Mouse (Mus musculus) liver, embryonic 14.5 days (tissue): ENCODE data around the gene Ssrp1. TPM values are rescaled to one million over a fixed set of nuclear protein-coding genes. Genes with fewer than 3 reads are reported as not detected.
A peak's percentile ranks its signal among the peaks of the same experiment; 100 is the strongest.

Source experiments
- ATAC-seq: fragments of 200-750 bp; cut with Nextera tagmentation; 2 replicates; pipeline ENCODE4 v1.8.0; 2017; ENCODE audit warnings: moderate number of reproducible peaks, mild to moderate bottlenecking, moderate library complexity; ENCODE audit not compliant: insufficient read depth
- DNase-seq, 3 experiments: peaks; one replicate each; pipeline ENCODE4 v3.0.0-alpha.2; 2012 to 2013; ENCODE audit warnings: low read depth in 3 of 3, low spot score in 3 of 3
- H3K27ac ChIP-seq: fragments of 300-500 bp; sonication (generic); 2 replicates; pipeline ENCODE4 v1.5.1; 2014; ENCODE audit warnings: moderate library complexity, mild to moderate bottlenecking, control low read depth, inconsistent platforms
- H3K27me3 ChIP-seq: fragments of 300-500 bp; sonication (generic); 2 replicates; pipeline ENCODE4 v1.6.1; 2014; ENCODE audit warnings: mild to moderate bottlenecking, low read length, moderate library complexity; ENCODE audit not compliant: control insufficient read depth, insufficient read depth
- H3K36me3 ChIP-seq: fragments of 300-500 bp; sonication (generic); replicated peaks from 2 replicates; pipeline ENCODE4 v1.6.1; 2014; ENCODE audit warnings: low read depth; ENCODE audit not compliant: control insufficient read depth, insufficient read depth
- H3K4me1 ChIP-seq, 2 experiments: fragments of 200-500 bp in 1 of 2; fragments of 300-500 bp in 1 of 2; sonication (generic) in 1 of 2; replicated peaks; 2 replicates each; pipeline ENCODE4 v1.6.1; 2012 to 2014; ENCODE audit warnings: antibody characterized with exemption in 1 of 2, inconsistent platforms in 1 of 2, low read length in 1 of 2; ENCODE audit not compliant: control insufficient read depth in 2 of 2, insufficient read depth in 2 of 2
- H3K4me2 ChIP-seq: fragments of 300-500 bp; sonication (generic); 2 replicates; pipeline ENCODE4 v1.6.1; 2014; ENCODE audit warnings: low read depth, mild to moderate bottlenecking, control low read depth, moderate library complexity
- H3K4me3 ChIP-seq, 2 experiments: fragments of 200-500 bp in 1 of 2; fragments of 300-500 bp in 1 of 2; sonication (generic) in 1 of 2; 2 replicates each; pipeline ENCODE4 v1.5.1; 2012 to 2014; ENCODE audit warnings: low read depth in 2 of 2, low read length in 2 of 2, mild to moderate bottlenecking in 2 of 2, control low read depth in 1 of 2, inconsistent platforms in 1 of 2, moderate library complexity in 1 of 2; ENCODE audit not compliant: insufficient read depth in 1 of 2
- H3K9ac ChIP-seq: fragments of 300-500 bp; sonication (generic); replicated peaks from 2 replicates; pipeline ENCODE4 v1.6.1; 2014; ENCODE audit warnings: mild to moderate bottlenecking, control low read depth, moderate library complexity
- H3K9me3 ChIP-seq: fragments of 300-500 bp; sonication (generic); 2 replicates; pipeline ENCODE4 v1.6.1; 2016; ENCODE audit warnings: low read length, mixed read lengths; ENCODE audit not compliant: control insufficient read depth
- CTCF ChIP-seq: IDR thresholded peaks from 2 replicates; pipeline ENCODE4 v1.5.1; 2016; ENCODE audit warnings: antibody characterized with exemption, low read depth, control low read depth
- EP300 ChIP-seq: IDR thresholded peaks from 2 replicates; pipeline ENCODE4 v1.6.1; 2016; ENCODE audit warnings: antibody characterized with exemption, low read depth
- WGBS: fragments of 180-500 bp; shearing (Covaris S2); extraction: QIAGEN DNeasy Blood & Tissue Kit; methylation state at CpG from one replicate; pipeline ENCODE4 v1.1.7; 2014; ENCODE audit not compliant: insufficient replicate concordance; 5-methylcytosine and 5-hydroxymethylcytosine counted together
- polyA plus RNA-seq, 2 experiments: library from polyadenylated mRNA; depleted of rRNA in 1 of 2; stranded (reverse) in 1 of 2; unstranded in 1 of 2; fragments of >200 nt; fragmentation: Nextera tagmentation in 1 of 2; extraction: Ambion mirVana in 1 of 2; gene quantifications; 2 replicates each; pipeline versions ENCODE4 v1.2.1 to v1.2.3; 2012 to 2014

The Ssrp1 gene
- polyA plus RNA-seq, 2 experiments: 115 to 160 TPM

DNA sequence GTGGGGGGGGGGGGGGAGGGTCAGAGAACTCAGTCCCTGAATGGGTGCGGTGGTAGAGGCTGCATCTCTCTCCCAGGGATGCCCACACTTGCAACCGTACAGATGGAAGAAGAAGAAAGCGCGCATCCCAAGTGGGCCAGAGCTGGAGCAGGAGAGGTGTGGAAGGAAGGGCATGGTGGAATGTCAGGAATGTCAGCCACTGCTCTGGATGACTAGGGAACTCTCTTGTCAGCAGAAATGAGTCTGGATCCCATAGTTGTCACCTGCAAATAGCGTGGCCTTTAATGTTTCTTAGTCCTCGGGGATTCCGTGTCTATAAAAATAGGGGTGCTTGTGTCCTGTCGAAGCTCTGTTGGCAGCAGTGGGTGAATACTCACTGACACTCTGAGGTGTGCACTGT is 34.5 kb upstream of the Ssrp1 start:
- Histone ChIP-seq H3K27me3 (no peaks in the 10 kb centered on the region), H3K36me3 (no peaks in the 10 kb centered on the region), H3K9me3 (no peaks in the 10 kb centered on the region), H3K4me1 (peaks cover 19 to 21% of the 10 kb centered on the region in 2 experiments), H3K4me3 (no peak overlapping the region), H3K27ac (no peak overlapping the region), H3K9ac (no peak overlapping the region), H3K4me2 (no peak overlapping the region)
- ATAC-seq (no peak), DNase-seq (no peak)
- TF ChIP-seq EP300 (no peak), CTCF (no peak)
- 85% methylated on average over 8 of the region's 8 CpGs for WGBS

DNA sequence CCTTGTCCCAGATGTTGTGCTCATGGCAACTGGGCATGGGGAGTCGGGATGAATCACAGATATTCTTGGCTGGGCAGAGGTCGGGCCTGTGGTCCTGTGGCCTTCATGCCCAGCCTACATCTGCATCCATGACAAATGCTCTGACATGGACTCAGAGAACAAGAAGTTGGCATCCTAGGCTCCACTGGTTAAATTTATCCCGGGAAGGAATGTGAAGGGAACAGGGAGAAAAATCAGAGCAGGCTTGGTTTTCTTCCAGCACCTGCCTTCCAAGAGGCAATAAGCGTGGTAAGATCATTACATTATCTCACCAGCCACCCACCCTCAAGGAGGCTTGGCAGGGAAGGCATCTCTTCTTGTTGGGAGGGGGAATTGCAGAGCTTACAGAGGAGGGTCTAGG is 32.7 kb upstream of the Ssrp1 start:
- Histone ChIP-seq H3K4me2 (no peak overlapping the region), H3K4me1 (peaks cover 17 to 19% of the 10 kb centered on the region in 2 experiments), H3K27ac (no peak overlapping the region), H3K27me3 (no peaks in the 10 kb centered on the region), H3K9ac (no peak overlapping the region), H3K36me3 (no peaks in the 10 kb centered on the region), H3K4me3 (no peak overlapping the region), H3K9me3 (no peaks in the 10 kb centered on the region)
- no peak for ATAC-seq
- no peak for TF ChIP-seq CTCF
- TF ChIP-seq EP300: no peak
- WGBS: 58% methylated on average over 4 of the region's 4 CpGs
- no peak for DNase-seq

DNA sequence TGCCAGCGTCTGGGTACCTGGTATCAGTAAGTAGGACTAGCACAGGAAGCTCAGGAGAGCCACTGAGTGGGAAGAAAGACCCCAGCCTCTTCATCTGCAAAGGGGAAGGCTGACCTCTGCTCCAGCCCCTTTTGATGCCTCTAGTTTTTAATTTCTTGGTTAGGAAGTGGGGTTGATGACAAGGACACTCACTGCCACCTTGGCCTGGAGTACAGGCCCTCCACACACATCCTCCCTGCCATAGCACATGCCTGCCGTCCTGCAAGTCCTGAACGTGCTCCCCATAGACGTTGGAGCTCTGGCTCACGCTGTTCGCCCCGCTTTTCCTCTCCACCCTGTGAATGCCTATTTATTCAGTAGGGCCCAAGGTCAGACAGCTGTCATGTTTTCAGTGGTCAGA is 30.4 kb upstream of the Ssrp1 start:
- no peak for TF ChIP-seq EP300
- no peak for TF ChIP-seq CTCF
- no peaks in the 10 kb centered on the region for H3K36me3 ChIP-seq
- DNase-seq (no peak), ATAC-seq (no peak)
- no peak overlapping the region for H3K9ac ChIP-seq
- no peaks in the 10 kb centered on the region for H3K27me3 ChIP-seq
- no peaks in the 10 kb centered on the region for H3K9me3 ChIP-seq
- no peak overlapping the region for H3K4me2 ChIP-seq
- 77% methylated on average over 7 of the region's 7 CpGs for WGBS
- no peak overlapping the region for H3K27ac ChIP-seq
- peaks cover 22 to 24% of the 10 kb centered on the region in 2 experiments for H3K4me1 ChIP-seq
- H3K4me3 ChIP-seq: no peak overlapping the region

DNA sequence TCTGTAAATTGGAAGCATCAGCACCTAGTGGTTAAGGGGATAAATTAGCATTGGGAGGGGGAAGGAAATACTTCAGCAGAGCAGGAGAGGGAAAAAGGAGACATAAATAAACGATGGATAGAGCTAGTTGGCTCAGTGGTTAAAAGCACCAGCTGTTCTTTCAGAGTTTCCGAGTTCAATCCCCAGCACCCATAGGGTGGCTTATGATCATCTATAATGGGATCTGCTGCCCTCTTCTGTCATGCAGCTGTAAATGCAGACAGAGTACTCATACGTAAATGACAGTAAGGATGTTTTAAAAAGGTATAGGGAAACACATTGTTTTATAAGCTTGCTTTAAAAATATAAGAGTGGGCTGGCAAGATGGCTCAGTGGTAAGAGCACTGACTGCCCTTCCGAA is 29.3 kb upstream of the Ssrp1 start:
- ATAC-seq (no peak), DNase-seq (peak; percentile 37 to 43 (median 41))
- WGBS: 18% methylated on average over 4 of the region's 4 CpGs

DNA sequence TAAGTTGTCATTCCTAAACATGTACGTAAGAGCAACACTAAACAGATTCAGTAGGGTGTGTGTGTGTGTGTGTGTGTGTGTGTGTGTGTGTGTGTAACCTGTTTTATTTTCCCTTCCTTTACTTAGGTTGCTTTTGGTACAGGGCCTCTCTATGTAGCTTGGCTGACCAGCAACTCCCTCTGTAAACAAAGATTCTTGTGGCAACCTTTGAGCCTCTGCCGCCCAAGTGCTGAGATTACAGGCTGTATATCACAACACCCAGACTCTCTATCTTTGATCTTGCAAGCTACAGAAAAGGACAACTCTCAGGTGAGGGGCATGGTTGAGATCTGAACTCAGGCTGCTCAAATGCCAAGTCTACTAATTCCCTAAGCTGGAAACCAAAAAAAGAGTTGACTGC is 27.8 kb upstream of the Ssrp1 start:
- H3K27ac ChIP-seq: peak overlapping the region; percentile 16; the same call in 1 of the 2 replicates
- H3K36me3 ChIP-seq: no peaks in the 10 kb centered on the region
- H3K9me3 ChIP-seq: no peaks in the 10 kb centered on the region
- H3K4me3 ChIP-seq: no peak overlapping the region
- no peak overlapping the region for H3K9ac ChIP-seq
- no peaks in the 10 kb centered on the region for H3K27me3 ChIP-seq
- peaks cover 46 to 47% of the 10 kb centered on the region in 2 experiments for H3K4me1 ChIP-seq
- no peak for DNase-seq
- no peak for TF ChIP-seq CTCF
- TF ChIP-seq EP300: no peak
- no peak overlapping the region for H3K4me2 ChIP-seq
- no peak for ATAC-seq
- 63% methylated on average over 2 of the region's 2 CpGs for WGBS

More for the DNA sequence above, 29.3 kb upstream of the Ssrp1 start:
- Histone ChIP-seq H3K4me2 (no peak overlapping the region), H3K27me3 (no peaks in the 10 kb centered on the region), H3K9ac (no peak overlapping the region), H3K9me3 (no peaks in the 10 kb centered on the region), H3K27ac (no peak overlapping the region), H3K36me3 (no peaks in the 10 kb centered on the region), H3K4me3 (no peak overlapping the region), H3K4me1 (peaks cover 31 to 34% of the 10 kb centered on the region in 2 experiments)
- TF ChIP-seq CTCF (peak; percentile 78), EP300 (no peak)
